Mouse (Mus musculus) megakaryocyte progenitor cell, adult 5-6 weeks (primary cell): ENCODE data around the gene Arhgap31. TPM values are rescaled to one million over a fixed set of nuclear protein-coding genes. Genes with fewer than 3 reads are reported as not detected.
"Not testable (repeated sequence)": the region's sequence is repeated elsewhere in the genome, so short reads cannot be mapped to it uniquely, and the experiment has no call there.

Experiments used
- ATAC-seq: replicated peaks from 2 replicates; pipeline ENCODE4 v1.8.0; 2016; ENCODE audit warnings: mild to moderate bottlenecking, moderate TSS enrichment, inconsistent platforms; ENCODE audit not compliant: poor library complexity
- total RNA-seq, 2 experiments: library from RNA; stranded (forward) in 1 of 2; stranded (reverse) in 1 of 2; fragments of 157-497, 149-512 nt in 1 of 2; fragments of 200-1000 nt in 1 of 2; gene quantifications; 2 replicates each; pipeline versions ENCODE4 v1.2.3 to v1.2.4; 2015 to 2017

The Arhgap31 gene
- total RNA-seq, 2 experiments from 2014 or later: 7.2 to 12.8 TPM

DNA sequence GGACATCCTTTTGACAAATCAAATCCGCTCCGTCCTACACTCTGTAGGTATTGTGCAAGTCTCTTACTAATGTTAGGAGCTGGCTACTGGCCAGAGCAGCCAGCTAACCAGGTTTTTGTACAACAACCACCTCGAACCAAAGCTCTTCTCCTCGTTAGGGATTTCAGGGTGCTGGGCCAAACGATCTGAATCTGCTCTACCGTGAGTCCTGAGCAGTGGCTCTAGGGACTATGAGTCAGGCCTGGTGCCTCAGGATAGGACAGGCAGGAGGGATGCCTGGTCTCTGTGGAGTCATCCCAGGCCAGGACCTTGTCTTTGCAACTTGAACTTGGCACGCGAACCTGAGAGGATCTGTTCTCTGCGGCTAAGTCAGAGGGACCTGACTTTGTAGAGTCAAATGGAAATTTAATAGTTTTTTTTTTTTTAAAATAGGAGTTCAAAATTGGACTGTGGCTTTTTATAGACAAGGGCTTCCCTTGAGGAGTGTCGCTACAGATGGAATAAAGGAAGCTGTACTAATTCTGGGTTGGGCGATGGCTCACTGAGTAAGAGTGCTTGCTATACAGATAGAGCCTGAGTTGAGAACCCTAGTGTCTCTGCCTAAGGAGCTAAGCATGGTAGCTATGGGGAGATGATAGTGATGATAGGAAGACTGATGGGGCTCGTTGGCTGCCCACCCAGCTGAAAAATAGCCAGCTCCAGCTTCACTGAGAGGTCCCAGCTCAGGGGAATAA is 24.4 kb downstream of the Arhgap31 start:
- ATAC-seq: no peak

DNA sequence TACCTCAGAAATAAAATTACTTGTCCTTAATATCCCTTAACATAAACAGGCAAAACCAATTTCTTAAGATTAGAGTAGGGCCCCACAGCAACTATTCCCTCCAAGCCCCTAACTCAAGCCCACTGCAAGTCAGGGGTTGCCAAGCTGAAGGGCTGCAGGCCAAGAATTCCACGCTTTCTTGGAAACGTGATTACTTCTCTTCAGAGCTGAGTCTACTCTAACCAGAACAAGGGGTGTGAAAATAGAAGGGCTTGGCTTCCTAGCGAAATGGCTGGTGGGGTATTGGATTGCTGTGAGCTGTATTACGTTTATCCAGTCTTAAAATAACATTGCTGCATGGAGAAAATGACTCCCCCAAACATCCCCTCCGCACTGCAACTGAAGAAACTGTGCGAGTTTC is 25.4 kb downstream of the Arhgap31 start:
- no peak for ATAC-seq

DNA sequence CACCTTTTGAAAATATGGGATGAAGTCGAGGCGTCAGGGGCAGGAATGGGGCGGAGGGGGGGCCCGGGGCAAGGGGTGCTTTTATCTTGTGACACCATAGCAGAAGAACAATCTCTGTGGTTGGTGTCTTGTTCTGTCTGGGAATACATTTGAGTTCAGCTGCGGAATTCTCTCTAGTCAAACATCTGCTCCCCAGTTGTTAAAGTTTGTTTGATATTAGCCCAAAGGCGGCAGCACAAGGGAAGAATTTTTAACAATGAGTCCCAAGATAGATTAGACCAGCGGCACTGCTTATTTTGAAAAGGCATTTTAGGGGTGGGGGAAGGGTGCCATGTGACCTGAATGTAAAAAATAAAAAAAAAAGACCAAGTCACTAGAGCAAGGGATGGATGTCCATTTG is 30.0 kb downstream of the Arhgap31 start:
- ATAC-seq: no peak

- ATAC-seq: no peak
Observed at GRCm38 (mm10) chr16:38681313-38681712, 31.8 kb downstream of the Arhgap31 start.

- peak; percentile 70 for ATAC-seq
Observed at GRCm38 (mm10) chr16:38679431-38680021, 33.5 kb downstream of the Arhgap31 start.

- ATAC-seq: peak; percentile 81
Observed at GRCm38 (mm10) chr16:38678853-38679252, 34.2 kb downstream of the Arhgap31 start.

GRCm38 (mm10) chr16:38677941-38678340 is 35.1 kb downstream of the Arhgap31 start:
- not testable (repeated sequence) for ATAC-seq

DNA sequence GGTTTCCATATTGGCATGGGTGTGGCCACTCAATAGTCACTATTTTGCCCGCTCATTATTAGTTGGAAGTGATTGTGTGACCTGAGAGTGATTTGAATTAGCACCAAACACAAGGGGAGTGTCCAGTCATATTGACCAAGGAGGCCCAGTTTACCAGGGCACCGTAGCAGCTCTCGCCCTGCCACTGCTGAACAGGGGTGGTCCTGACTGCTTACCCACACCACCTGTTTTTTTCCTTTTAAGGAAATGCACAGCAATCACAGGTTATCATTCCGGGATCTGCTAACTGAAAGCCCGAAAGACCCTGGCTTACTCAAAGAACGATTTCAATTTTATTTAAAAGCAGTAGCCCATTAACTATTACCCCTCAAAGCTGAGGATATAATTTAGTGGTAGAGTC is 35.9 kb downstream of the Arhgap31 start:
- ATAC-seq: no peak; the same call in 1 of the 2 replicates

DNA sequence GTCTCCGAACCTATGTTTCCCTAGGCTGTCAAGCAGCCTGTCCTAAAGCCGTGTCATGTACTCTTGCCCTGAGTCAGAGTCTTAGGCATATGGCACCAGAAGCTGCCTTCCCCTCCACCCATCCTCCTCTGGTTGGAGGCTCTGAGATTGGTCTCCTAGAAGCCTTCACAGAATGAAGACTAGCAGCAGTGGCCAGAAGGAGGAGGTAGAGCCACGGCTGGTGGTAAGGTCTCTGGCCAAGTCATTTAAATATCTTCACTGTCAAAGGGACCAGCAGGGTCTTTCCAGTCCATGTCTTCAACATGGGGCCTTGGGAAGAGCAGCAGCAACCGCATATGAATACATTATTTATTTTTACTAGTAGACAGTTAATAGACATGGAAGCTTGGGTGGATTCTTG is 36.4 kb downstream of the Arhgap31 start:
- ATAC-seq: no peak

DNA sequence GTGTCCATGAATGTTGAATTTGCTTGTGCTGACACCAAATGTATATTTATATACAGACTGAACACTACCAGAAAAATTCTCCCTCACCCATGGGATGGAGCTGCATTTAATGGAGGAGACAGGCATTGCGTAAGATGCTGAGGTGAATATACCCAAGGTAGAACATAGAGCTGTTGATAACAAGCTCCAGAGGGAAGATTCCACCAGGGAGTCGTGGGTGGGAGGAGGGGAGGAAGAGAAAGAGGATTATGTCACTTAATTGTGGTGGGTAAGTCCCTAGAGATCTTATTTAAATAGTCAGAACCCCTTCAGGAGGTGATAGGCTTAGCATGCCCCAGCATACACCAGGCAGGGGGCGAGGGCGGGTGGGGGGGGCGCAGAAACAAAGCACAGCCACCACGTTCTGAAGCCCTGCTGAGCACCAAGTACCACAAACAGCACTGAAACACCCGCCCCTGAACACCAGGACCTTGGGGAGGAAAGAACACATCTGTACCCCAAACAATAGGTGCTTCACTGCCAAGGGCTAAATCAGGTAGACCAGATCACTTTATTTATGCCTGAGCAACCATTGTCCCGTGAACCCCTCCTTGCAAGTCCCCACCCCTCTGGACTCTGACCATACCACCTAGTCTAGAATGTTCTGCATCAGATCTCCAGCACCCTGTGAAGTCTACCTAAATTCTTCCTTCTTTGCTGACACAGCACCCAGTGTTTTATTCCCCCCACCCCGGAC is 37.3 kb downstream of the Arhgap31 start:
- no peak for ATAC-seq

DNA sequence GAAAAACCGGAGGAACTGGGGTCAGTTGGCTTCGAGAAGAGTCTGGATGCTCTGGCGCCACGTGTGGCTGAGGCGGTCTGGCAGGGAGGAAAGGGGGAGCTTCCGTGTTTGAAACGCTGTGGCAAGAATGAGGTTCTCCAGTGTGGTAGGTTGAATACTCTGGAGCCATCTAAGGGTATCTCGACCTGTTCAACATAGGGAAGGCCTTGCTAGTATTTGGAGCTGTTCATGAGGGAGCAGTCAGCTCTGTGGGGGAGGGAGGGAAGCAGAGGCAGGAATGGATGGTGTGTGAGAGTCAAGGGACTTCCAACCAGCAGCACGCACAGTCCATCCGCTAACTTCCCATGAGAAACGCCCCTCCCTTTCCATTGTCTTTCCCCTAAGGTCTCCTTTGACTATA is 38.2 kb downstream of the Arhgap31 start:
- ATAC-seq: no peak

DNA sequence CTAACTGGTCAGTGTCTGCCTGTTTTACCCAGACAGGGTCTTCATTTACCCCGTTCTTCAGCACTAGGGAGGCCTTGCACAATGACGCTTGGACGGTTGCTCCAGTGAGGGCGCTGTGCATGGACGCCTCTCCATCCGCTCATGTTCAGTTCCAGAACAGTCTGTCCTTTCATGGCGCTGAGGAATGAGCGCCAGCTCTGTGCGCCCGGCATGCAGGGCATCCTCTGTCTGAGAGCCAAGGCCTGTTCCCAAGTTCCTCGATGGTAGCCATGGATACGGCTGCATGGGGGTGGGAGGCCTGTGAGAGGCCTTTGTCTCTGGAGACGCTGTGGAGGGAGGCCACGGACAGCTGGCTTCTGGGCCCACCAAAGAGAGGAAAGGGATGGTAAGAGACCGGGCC is 39.6 kb downstream of the Arhgap31 start:
- no peak for ATAC-seq

DNA sequence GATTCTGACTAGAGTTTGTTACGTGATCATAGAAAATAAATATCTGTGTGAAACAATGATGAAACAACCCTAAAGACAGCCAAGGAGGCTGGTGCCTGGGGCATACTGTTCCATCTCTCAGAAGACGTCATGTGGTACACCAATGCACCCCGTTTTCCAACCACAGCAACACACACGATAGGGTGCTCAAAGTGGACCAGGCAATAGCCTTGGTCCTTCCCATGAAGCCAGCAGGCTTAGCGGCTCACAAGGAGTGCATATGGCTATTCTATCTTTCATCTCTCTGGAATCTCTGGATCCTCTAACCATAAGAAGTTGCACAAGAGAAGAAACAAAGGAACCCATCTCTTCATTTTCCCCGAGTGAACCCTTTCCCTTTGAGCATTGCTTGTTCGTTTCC is 40.1 kb downstream of the Arhgap31 start:
- no peak for ATAC-seq

DNA sequence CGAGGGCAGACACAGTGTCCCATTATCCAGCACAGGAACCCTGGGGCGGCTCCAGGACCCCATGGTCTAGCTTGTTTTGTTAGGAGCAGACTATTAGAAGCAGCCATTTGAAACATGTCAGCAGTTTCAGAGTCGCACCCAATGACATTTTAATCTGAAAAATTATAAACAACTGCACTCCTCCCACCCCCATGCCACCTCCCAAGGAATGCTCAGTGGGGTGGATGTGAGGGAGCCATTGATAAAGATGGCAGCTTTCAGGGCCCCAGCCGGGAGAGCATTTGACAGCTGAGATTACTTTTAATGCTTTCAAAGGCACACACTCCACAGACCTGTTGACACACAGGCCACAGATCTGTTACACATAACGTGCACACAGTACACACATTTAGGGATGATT is 40.7 kb downstream of the Arhgap31 start:
- ATAC-seq: no peak

DNA sequence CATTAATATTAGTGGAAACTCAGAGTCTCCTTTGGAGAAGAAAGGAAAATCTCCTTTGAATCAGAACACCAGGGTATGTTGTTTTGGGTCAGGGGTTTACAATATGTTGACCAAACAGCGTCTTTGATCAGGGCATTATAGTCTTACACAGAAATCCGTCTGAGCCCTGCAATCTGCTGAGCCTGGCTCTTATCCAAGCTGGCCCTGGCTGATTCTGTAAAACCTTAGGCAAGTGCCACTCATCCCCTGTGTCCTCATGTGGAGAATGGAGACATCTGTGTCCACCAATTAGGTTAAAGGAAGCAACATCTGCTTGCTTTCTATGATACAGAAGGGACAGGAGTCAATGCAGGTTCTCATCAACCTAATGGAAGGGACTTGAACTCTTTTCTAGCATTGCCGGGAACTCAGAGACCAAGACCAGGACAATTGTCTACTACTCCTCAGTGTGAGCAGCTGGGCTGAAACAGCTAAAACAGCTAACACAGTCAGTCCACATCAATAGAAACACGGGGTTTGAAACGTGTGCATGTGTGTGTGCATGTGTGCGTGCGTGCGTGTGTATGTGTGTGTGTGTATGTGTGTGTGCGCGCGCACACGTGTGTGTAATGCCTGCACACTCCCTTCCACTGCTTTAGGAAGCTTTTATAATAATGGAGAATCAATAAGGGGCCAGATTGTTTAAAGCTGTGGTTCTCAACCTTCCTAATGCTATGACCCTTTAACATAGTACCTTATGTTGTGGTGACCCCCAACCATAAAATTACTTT is 42.3 kb downstream of the Arhgap31 start:
- no peak for ATAC-seq

DNA sequence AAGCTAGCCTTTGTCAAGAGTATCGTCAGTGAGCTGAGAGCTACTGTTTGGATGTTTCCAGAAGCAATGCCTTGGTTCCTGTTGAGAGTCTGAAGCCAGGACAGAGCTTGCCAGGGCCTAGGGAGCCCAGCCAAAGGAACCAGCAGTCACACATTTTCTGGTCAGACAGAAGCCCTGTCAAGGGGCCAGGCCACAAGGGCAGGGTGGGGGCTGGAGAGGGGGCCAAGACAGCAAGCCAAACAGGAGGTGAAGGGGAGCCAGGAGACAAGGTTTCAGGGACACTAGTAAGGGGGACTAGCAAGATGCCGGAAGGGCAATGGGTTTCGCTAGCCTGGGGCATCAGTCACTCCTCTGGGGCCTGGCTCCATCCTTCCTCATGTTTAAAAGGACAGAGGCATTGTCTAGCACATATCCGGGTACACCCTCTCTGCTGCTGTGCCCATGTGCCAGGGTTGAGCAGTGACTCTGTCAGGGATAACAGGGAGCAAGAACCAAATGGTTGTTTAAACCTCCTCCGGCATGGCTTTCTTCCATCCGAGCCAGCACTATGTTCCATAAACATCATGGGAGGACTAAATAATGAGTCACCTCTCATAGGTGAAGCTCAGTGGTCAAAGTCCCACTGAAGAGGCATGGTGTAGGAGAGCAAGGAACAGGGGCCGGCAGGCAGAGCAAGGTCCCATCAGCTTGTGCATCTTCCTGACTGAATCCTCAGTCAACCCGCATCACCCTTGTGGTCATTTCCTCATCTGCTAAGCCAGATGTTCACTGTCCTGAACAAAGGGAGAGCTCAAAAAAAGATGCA is 44.0 kb downstream of the Arhgap31 start:
- ATAC-seq: no peak

DNA sequence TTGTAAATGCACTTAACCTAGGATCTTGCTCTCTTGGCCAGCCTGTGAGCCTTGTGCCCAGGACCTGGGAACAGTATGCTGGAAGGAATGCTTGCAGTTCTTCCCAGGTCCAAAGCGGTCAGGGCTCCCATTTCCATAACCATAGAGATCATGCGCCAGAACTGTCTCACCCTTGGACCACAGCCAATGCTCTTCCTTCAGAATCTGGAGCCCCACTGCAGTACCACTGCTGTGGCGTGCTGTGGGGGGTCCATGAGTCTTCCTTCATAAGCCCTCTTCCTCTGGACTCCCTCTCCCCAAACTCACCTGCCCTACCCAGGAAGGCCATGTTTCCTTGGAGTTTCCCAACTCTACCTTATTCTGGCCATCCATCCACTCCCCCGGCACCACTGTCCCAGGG is 46.6 kb downstream of the Arhgap31 start:
- no peak for ATAC-seq

- no peak for ATAC-seq
Observed at GRCm38 (mm10) chr16:38666016-38666415, 47.1 kb downstream of the Arhgap31 start.

DNA sequence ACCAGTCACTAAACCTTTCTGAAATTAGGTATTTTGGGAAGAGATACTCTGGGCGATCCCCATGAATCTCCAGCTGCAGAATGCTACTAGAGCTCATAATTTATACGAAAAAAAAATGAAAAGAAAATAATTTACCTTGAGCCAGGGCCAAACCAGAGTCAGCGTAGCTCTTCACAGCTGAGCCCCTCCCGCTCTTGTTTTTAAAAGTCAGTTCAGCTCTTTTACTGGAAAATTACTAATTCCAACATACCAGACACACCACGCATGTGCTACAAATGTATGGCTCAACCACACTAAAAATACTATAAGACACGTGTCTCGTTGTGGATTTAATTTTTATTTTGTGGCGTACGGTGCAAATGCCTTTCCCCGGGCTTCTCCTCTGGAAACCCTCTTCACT is 50.5 kb downstream of the Arhgap31 start:
- ATAC-seq: no peak

- ATAC-seq: no peak
Observed at GRCm38 (mm10) chr16:38654308-38654707, 58.8 kb downstream of the Arhgap31 start.
